Mouse (Mus musculus): Measurements from ENCODE around the gene Dhrs3.

The Dhrs3 gene

GRCm38 (mm10) chr4:144898036-144898649 is 5.5 kb downstream of the Dhrs3 start:
- no peak for DNase-seq (ENCODE audit: low spot score in 2 of 2)

GRCm38 (mm10) chr4:144898737-144899136 is 6.1 kb downstream of the Dhrs3 start:
- DNase-seq (ENCODE audit: low spot score in 2 of 2) = no peak

DNA sequence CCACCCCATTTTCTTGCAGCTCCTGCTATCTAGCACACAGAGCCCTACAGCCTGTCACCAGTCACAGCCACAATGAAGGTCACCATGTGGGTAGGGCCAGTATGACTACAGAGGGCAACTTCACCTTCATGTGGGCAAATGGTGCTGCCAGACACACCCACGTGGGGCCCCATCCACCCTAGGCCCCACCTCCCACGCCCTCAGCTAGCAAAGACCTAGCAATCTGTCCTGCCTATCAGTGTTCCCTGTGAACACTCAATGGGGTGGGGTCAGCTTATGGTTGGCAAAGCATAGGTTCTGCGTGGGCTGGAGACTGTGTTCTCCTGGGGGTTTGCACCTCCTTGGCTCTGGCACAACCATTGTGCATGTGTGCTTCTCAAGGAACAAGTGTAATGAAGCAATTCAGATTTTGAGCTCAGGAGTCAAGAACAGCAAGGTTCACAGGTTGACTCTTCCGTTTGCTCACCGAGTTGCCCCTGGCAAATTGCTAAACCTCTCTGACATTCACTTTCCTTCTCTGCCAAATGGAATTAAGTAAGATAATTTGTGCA is 9.0 kb downstream of the Dhrs3 start:
- DNase-seq (ENCODE audit: low spot score in 2 of 2) = no peak

- DNase-seq (ENCODE audit: low spot score in 2 of 2) = no peak
These were observed 10.5 kb downstream of the Dhrs3 start for GRCm38 (mm10) chr4:144903088-144903487.

DNA sequence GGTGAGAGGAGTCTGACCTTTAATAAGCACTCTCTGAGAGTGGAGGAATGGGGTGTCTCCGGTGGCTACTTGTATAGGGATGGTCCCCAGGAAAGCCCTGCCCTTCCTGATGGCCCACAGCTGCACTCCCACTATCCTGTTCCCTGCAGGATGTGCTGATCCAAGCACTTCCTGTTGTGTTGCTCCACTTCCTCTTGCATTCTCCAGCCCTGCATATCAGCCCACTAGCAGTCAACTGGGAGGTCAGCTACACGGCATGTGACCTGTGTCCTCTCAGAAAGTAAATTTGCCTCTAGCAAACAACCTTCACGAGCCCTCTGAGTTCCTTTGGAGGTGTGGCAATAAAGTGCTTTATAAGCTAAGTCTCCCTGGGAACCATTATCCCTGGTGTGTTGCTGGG is 11.3 kb downstream of the Dhrs3 start:
- no peak for DNase-seq (ENCODE audit: low spot score in 2 of 2)

GRCm38 (mm10) chr4:144905128-144905527 is 12.5 kb downstream of the Dhrs3 start:
- DNase-seq (ENCODE audit: low spot score in 2 of 2) = no peak

DNA sequence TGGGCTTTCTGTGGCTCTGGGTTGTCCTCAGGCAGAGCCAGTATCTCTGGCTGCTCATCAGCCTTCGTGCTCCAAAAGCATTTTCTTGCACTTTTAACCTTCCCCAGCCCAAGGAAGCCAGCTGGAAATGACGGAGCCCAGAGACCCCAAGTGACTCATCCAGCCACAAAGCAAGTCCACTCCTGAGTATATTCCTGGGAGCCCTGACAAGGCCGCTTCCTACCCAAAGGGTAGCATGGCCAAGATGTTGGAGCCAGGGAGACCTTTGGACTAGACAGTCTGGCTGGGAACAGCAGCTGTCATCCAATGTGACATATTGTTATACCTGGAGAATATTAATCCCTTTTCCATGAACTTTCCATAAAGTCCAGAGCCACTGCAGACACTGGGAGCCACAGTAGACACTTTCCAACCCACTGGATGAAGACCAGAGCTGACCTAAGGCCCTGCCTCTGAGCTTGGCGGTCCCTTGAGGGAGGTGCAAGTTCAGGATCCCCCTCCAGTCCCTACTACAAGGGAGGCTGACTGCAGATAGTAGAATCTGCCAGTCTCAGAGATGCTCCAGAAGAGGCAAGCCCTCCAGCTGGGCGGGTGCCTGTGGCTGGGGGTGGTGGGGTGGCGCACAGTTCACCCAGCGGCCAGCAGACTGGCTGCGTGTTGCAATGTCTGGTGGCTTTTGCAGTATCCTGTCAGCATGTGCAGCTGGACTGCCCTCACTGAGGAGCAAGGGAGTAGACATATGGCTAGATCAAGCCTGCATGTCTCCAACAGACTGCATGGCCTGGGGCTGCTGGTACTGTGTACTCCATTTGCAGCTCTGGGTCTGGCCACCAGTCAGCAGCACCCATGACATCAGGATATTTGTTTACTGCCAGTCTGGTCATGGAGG is 13.6 kb downstream of the Dhrs3 start:
- DNase-seq (ENCODE audit: low spot score in 2 of 2) = no peak

- DNase-seq (ENCODE audit: low spot score in 2 of 2) = no peak
These were observed 14.5 kb downstream of the Dhrs3 start for GRCm38 (mm10) chr4:144906978-144907703.

DNA sequence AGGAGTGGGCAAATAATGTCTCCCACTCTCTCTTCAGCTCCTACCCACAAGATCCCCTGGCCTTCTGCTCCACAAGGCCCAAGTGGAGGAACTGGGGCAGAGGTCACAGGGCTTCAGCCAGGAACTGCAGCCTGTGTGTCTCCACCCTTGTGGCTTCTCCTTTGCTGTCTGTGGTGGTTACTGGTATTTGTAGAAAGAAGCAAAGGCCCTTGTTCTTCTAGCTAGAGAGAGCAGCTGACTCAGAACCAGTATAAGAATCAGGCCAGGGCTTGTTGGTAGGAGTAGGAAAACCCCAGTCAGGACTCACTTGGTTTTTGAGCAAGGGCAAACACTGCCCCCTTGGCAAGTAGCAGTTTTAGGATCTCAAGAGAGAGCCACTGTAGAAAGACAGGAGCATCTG is 16.2 kb downstream of the Dhrs3 start:
- no peak for DNase-seq (ENCODE audit: low spot score in 2 of 2)

DNA sequence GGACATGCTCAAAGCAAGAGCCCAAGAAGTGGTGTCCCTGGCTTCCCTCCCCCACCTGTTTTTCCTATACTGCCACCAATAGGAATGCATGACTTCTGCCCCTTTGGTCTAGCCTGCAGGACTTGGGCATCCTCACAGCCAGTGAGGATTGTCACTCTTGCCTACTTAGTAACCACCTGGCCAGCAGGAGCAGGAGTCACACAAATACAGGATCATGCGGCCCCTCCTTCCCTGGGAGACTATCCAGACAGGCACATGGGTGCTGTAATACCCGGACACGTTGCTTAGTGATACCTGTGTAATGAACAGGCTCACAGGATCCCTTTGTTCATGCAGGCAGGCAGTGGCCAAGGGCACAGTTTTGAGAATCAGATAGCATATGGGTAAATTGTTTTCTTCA is 17.7 kb downstream of the Dhrs3 start:
- no peak for DNase-seq (ENCODE audit: low spot score in 2 of 2)

DNA sequence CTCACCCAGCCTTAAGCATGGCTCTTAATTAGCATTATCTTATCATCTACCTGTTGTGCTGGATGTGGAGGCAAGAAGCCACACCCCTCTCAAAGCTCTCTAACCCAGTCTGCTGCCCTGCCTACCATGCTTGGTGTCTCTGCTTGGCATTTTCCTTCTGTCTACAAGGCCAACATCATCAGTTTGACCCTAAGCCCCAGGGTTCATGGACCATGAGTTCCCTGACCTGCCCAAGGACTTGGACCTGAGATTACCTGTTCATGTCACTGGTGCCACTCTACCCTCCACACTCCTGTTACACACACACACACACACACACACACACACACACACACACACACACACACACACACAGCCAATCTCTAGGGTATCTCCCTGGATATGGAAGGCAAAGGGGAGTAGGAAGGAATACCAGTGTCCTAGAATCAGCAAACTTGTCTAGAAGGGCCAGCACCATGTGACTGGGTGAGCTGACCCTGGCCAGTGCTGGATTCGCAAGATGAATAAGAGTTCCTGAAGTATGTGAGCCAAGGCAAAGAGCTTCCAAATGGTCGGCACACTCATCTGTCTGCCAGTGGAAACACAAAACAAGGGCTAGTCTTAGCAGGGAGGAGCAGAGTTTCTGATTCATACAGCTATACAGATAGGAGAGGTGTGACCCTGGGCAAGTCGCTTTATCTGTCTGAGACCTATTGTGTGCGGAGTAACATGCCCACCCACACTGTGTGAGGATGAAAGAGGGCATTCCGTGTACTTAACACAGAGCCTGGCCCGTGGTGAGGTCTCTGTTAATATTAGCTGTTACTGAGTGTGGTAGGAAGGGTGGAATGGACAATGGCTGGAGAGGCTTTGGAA is 20.9 kb downstream of the Dhrs3 start:
- no peak for DNase-seq (ENCODE audit: low spot score in 2 of 2)

GRCm38 (mm10) chr4:144916520-144916919 is 23.9 kb downstream of the Dhrs3 start:
- no peak for DNase-seq (ENCODE audit: low spot score in 2 of 2)

DNA sequence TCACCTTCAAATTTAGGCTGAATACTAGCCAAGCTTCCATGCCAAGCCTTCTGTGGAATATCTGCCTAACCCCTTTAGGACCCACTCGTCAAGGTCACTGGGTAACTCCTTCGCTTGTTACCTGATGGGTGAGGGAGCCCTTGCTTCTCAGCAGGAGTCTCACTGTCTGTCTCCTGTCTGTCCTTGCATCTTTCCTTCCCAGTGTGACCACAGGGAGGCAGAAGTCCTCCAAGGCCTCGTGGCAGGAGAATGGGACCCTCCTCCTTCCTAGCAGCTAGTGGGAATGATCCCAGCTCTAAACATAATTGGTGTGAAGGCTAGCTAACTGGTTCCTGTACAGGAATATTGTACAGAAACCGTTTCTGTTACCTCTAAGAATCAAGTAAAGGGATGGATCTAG is 24.5 kb downstream of the Dhrs3 start:
- DNase-seq (ENCODE audit: low spot score in 2 of 2) = no peak

GRCm38 (mm10) chr4:144918501-144918900 is 25.9 kb downstream of the Dhrs3 start:
- no peak for DNase-seq (ENCODE audit: low spot score in 2 of 2)

DNA sequence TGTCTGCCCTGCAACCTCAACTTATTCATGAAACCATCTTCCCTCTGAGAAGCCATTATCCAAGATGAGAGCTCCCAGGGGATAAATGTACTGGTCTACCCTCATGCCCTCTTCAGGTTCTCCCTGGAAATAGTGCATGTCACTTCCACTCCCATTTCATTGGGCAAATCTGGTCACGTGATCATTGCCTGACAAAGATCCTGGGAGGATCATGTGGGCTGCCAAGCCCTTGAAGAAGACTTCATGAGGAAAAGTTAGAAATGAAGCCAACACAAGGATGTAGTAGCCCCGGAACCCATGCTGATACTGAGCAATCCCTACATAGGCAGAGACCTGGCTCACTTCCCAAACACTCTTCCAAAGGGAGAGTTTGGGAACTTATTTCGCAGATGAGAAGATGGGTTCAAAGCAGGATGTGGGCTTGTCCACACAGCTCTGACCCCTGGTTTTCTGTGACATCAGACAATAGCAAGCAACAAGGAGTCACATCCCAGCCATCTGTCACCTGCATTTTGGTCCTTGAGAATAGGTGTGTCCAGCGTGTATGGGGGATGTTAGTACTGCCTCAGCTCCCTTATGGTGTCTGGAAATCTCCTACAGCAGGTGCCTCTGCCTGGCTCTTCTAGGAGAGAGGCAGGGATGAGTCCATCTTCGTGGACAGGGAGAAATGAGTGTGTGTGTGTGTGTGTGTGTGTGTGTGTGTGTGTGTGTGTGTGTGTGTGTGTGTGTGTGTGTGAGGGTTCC is 36.2 kb downstream of the Dhrs3 start:
- DNase-seq (ENCODE audit: low spot score in 2 of 2) = no peak

- DNase-seq (ENCODE audit: low spot score in 2 of 2) = no peak
These were observed 37.2 kb downstream of the Dhrs3 start for GRCm38 (mm10) chr4:144929811-144930221.

DNA sequence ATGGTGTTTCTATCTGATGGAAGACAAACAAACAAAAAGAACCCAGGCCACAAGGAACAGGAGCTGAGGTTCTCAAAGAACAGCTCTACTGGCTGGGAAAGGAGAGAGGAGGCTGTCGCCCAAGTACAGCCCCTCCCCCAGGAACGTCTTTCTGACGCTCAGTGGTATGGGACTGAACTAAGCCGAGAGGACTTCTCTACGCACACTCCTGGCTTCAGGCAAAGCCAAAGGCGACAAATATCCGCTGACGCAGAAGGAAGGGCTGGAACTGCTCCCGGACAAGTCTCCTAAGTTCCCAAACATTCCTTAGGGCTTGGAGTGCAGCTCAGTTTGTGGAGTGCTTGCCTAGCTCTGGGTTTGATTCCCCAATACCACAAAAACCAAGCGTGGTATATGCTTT is 37.7 kb downstream of the Dhrs3 start:
- DNase-seq (ENCODE audit: low spot score in 2 of 2) = no peak

- no peak for DNase-seq (ENCODE audit: low spot score in 2 of 2)
These were observed 38.5 kb downstream of the Dhrs3 start for GRCm38 (mm10) chr4:144931167-144931566.

DNA sequence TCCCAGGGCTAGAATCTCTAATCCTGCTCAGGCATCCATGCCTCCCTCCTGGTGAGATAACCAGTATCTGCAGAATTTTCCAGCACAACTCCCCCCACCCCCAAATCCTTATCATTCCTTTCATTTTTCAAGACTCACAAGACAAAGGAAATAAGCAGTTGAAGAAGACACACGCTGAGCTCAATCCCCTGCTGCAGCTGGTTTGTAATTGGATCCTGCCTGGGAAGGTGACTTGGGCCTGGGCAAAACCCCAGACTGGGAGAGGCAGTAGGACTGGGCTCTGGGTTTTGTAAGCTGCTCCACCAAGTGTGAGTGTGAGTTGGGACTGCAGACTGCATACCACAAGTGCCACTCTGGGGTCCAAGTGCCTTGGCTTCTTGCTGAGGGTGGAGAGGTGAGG is 41.9 kb downstream of the Dhrs3 start:
- no peak for DNase-seq (ENCODE audit: low spot score in 2 of 2)

DNA sequence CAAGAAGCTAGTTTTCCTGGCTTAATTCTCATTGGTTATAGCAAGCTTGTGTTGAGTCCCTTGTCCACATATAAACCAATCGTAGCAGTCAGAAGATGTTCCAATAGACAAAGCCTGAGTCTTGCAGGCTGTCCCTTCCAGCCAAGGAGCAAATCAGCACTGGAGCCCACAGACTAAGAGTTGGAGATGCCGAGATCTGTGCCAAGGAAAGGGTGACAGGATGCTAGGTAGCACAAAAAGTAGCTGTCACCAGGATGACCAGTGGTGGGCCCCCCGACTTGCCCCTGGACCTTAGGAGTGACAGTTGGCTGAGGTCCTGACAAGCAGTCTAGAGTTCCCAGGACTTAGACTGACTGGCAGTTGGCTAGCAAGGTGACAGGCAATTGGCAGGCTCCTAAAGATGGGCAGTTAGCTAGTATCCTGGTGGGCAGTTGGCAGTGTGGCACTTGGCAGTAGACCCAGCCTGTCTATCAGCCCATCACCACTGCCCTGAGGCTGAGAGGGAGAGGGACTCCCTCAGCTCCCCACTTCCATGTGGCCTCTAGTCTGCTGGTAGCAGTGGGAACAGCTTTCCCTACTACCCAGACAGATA is 44.0 kb downstream of the Dhrs3 start:
- no peak for DNase-seq (ENCODE audit: low spot score in 2 of 2)
